Mouse (Mus musculus) neural tube, embryonic 10.5 days (tissue): Measurements from ENCODE around the gene Zg16.

Experiments used
- DNase-seq: peaks from one replicate; pipeline ENCODE4 v3.0.0-alpha.2; 2017; ENCODE audit warnings: low spot score; ENCODE audit errors: extremely low spot score

The Zg16 gene

DNA sequence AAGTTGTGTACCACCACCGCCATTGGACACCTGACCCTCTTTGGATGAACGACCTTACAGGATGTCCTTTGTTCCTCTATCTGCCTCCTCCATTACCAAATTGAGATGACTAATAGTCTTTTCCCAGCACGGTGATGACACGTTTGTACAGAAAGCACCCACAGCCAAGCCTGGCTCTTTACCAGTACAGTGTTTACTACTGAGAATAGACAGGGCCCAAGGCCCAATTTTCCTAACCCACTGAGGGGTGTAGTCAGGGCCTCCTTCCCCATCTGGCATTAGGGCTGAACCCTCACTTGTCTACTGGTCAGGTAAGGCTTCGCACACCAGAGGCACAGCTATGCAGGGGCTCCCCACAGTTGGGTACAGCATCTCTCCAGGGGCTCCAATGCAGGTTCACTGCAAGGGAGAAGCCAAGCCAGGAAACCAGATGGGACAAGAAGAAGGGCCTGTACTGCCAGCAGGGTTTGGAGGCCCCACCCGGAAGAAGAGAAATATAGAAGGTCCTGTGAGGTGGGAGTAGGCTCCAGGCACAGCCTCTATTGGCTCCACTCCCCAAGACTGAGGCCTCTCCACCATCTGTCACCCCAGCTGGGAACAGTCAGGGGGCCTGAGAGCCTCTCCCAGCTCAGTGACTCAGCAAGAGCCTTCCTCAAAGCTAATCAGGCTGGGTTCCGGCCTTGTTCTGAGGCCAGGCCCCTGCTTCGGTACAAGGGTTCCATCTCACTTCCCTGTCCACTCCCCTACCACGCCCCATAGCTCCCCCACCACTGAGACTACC is 78.7 kb downstream of the Zg16 start:
- DNase-seq: no peak

DNA sequence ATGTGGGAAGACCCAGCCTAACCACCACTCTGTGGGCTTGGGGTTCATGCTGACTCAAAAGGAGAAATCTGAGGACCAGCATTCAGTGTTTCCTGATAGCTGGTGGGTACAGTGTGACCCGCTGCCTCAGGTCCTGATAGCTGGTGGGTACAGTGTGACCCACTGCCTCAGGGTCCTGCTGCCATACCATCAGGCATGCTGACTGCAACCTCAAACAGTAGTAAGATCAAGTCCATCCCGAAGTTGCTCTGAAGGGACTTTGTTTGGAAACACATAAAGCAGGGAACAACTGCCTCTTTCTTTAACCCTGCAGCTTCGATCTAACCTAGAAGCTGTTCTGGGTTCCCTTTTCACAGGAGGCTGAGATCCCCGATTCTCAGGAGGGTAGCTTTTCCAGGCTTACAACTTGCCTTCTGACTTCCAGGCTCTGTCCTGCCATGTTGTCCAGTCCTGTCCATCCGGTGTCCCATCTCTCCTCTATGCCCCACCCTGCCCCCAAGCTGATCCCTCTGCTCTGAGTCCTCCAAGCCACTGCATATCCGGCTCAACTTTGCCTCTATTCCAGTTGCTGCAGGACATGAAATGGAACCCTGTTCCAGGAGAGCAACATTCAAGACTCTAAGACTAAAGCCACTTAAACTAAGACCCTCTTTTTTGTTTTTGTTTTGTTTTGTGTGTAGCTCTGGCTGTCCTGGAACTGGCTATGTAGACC is 79.7 kb downstream of the Zg16 start:
- DNase-seq: no peak

DNA sequence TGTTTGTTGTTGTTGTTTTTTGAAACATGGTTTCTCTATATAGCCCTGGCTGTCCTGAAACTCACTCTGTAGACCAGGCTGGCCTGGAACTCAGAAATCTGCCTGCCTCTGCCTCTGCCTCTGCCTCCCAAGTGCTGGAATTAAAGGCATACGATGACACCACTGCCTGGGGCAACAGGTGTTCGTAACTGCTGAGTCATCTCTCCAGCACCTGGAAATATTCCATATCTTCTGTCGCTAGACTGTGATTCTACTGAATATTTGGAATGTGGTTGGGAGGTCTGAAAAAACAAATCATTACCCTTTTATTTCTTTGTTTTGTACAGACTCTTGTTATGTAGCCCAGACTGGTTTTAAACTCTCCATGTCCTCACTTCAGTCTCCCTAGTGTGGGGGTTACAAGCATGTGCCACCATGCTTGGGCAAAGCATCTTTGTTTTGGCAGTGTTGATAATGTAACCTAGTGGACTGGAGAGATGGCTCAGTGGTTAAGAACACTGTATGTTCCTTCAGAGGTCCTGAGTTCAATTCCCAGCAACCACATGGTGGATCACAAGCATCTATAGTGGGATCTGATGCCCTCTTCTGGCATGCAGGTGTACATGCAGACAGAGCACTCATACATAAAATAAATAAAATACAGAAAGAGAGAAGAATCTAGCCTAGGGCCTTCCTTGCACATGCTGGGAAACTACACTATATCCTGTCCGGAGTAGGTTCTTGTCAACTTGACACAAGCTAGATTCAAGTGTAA is 82.8 kb downstream of the Zg16 start:
- DNase-seq: no peak

GRCm38 (mm10) chr7:127003620-127004019 is 83.5 kb downstream of the Zg16 start:
- DNase-seq: no peak
